Mouse (Mus musculus) lung, postnatal 0 days (tissue): Measurements from ENCODE around the gene Pik3r6.

Experiments
- CTCF ChIP-seq: IDR thresholded peaks from 2 replicates; pipeline ENCODE4 v1.5.1; 2016; ENCODE audit warnings: antibody characterized with exemption, mild to moderate bottlenecking
- EP300 ChIP-seq: IDR thresholded peaks from 2 replicates; pipeline ENCODE4 v1.6.1; 2016; ENCODE audit warnings: antibody characterized with exemption, mild to moderate bottlenecking, control low read depth

- no peak for TF ChIP-seq CTCF
- no peak for TF ChIP-seq EP300
Measured at GRCm38 (mm10) chr11:68539621-68540020, 36.8 kb downstream of the Pik3r6 start.
